Mouse (Mus musculus): ENCODE results near the gene Sbno2. TPM values are rescaled to one million over a fixed set of nuclear protein-coding genes. Genes with fewer than 3 reads are reported as not detected.
A peak's percentile ranks its signal among the peaks of the same experiment; 100 is the strongest.

The Sbno2 gene
- polyA plus RNA-seq, 1 experiment = 27.7 TPM

DNA sequence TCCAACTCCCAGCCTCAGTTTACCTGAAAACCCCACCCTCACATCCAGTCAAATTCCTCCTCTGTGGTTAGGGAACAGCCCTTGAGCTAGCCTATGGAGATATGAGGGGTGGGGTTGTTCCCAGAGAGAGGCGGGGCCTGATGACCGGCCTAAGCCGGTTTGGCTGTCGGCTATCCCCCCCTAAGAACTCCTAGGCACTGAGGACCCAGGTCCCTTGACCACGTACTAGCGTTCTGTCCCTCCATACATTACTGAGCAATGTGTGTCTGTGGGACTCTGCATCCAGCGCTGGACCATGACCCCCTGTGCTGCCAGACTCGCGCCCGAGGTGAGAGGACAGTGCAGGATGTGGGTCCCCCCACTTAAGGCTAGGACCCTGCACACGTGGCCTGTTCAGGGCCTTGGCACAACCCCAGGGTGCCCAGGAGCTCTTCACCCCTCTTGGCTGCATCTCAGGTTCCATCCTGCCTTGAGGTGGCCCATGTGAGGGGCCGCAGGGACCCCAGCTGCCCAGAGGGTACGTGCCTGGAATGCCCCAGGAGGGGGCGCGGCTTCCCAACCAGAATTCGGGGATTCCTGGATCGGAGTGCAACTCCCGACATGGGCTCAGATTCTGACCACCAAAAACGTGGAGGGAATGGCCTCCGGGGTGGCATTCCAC, 85.8 kb downstream of the Sbno2 start:
- Histone ChIP-seq H3K27me3 (replicated peaks; ENCODE audit: control insufficient read depth, insufficient read depth, low read length) (no peaks in the 10 kb centered on the region), H3K4me3 (ENCODE audit: insufficient read depth, low read depth, low read length) (no peak overlapping the region), H3K36me3 (ENCODE audit: control insufficient read depth, insufficient read depth, low read length) (no peaks in the 10 kb centered on the region), H3K4me1 (ENCODE audit: control insufficient read depth, insufficient read depth, low read length) (no peaks in the 10 kb centered on the region), H3K27ac (ENCODE audit: insufficient read depth, low read depth, low read length) (0 out of 2 replicates have a peak overlapping the region, but pooled peaks have one; percentile 4)
- DNase-seq = peak; percentile 25
- TF ChIP-seq CTCF (conservative IDR thresholded peaks at IDR 0.05; ENCODE audit: insufficient read depth, insufficient read length, low read depth, low read length) (no peak), POLR2A (IDR thresholded peaks at IDR 0.05; ENCODE audit: low read depth, low read length) (no peak)
- WGBS = 42% methylated on average over 20 of the region's 20 CpGs

DNA sequence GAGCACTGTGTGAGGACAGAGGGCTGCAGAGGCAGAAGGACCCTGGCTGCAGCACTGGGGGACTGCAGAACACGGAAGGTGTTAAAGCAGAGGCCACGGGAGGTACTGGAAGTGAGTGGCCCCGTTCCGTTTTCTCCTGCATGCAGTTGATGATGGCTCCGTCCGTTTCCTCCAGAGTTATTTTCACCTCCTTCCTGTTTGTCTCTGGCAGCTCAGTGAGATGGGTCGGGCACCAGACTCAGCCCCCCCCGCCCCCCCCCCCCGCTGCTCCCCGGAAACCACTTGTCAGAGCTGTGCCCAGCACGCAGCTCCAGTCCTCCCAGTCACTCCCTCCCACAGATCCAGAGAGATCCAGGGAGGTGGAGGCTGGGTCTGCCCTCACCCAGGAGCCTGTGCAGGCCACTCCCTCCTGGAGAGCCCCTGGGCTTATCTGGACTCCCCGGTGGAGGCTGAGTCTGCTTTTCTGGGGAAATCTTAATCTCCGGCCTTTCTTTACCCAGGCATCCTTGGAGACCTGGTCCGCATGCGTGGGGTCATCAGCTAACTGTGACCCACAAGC, 86.6 kb downstream of the Sbno2 start:
- peak overlapping the region; percentile 58 for H3K27ac ChIP-seq (ENCODE audit: insufficient read depth, low read depth, low read length)
- no peaks in the 10 kb centered on the region for H3K27me3 ChIP-seq (replicated peaks; ENCODE audit: control insufficient read depth, insufficient read depth, low read length)
- 14% methylated on average over 14 of the region's 15 CpGs for WGBS
- H3K36me3 ChIP-seq (ENCODE audit: control insufficient read depth, insufficient read depth, low read length) = no peaks in the 10 kb centered on the region
- DNase-seq = peak; percentile 65
- 0 out of 2 replicates have a peak, but pooled peaks have one; percentile 4 for TF ChIP-seq CTCF (conservative IDR thresholded peaks at IDR 0.05; ENCODE audit: insufficient read depth, insufficient read length, low read depth, low read length)
- TF ChIP-seq POLR2A (IDR thresholded peaks at IDR 0.05; ENCODE audit: low read depth, low read length) = no peak
- H3K4me3 ChIP-seq (ENCODE audit: insufficient read depth, low read depth, low read length) = no peak overlapping the region
- no peaks in the 10 kb centered on the region for H3K4me1 ChIP-seq (ENCODE audit: control insufficient read depth, insufficient read depth, low read length)

DNA sequence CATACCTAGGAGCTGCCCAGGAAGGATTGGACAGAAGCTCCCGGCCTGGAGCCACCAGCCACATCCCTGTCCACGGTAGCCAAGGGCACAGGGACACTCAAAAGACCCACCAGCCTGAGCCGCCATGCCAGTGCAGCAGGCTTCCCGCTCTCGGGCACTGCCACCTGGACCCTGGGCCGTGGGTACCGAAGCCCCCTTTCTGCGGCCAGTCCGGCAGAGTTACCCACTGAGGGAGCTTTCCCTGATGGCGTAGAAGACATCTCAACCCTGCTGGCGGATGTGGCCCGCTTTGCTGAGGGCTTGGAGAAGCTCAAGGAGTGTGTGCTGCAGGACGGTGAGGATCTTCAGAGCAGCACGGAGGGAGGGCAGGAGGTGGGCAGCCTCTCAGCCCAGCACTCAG, 87.6 kb downstream of the Sbno2 start:
- H3K27me3 ChIP-seq (replicated peaks; ENCODE audit: control insufficient read depth, insufficient read depth, low read length) = no peaks in the 10 kb centered on the region
- DNase-seq = no peak
- no peak overlapping the region for H3K27ac ChIP-seq (ENCODE audit: insufficient read depth, low read depth, low read length)
- WGBS = 83% methylated on average over 14 of the region's 14 CpGs
- TF ChIP-seq CTCF (conservative IDR thresholded peaks at IDR 0.05; ENCODE audit: insufficient read depth, insufficient read length, low read depth, low read length) (no peak), POLR2A (IDR thresholded peaks at IDR 0.05; ENCODE audit: low read depth, low read length) (no peak)
- H3K4me3 ChIP-seq (ENCODE audit: insufficient read depth, low read depth, low read length) = no peak overlapping the region
- no peaks in the 10 kb centered on the region for H3K36me3 ChIP-seq (ENCODE audit: control insufficient read depth, insufficient read depth, low read length)
- no peaks in the 10 kb centered on the region for H3K4me1 ChIP-seq (ENCODE audit: control insufficient read depth, insufficient read depth, low read length)

DNA sequence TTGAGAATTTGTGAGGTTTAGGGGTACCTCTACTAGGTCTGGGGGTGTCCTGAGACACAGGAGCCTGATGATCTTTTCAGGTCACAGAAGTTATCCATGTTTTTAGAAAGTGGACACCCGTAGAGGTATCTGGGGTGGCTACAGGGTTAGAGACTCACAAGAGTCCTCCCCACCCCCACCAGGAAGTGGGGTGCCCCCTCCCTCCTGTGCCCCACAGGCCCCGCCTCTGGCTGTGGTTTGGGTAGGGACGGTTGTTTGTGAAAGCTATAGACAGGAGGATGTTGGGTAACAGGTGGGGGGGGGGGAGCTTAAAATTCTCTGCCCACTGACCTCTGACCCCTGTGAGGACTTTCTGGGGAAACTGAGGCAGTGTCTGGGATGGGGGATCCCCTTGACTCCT, 88.0 kb downstream of the Sbno2 start:
- Histone ChIP-seq H3K4me1 (ENCODE audit: control insufficient read depth, insufficient read depth, low read length) (no peaks in the 10 kb centered on the region), H3K27me3 (replicated peaks; ENCODE audit: control insufficient read depth, insufficient read depth, low read length) (no peaks in the 10 kb centered on the region), H3K36me3 (ENCODE audit: control insufficient read depth, insufficient read depth, low read length) (no peaks in the 10 kb centered on the region), H3K27ac (ENCODE audit: insufficient read depth, low read depth, low read length) (no peak overlapping the region), H3K4me3 (ENCODE audit: insufficient read depth, low read depth, low read length) (no peak overlapping the region)
- 60% methylated on average over 3 of the region's 3 CpGs for WGBS
- DNase-seq = peak; percentile 48
- TF ChIP-seq CTCF (conservative IDR thresholded peaks at IDR 0.05; ENCODE audit: insufficient read depth, insufficient read length, low read depth, low read length) (no peak), POLR2A (IDR thresholded peaks at IDR 0.05; ENCODE audit: low read depth, low read length) (no peak)

DNA sequence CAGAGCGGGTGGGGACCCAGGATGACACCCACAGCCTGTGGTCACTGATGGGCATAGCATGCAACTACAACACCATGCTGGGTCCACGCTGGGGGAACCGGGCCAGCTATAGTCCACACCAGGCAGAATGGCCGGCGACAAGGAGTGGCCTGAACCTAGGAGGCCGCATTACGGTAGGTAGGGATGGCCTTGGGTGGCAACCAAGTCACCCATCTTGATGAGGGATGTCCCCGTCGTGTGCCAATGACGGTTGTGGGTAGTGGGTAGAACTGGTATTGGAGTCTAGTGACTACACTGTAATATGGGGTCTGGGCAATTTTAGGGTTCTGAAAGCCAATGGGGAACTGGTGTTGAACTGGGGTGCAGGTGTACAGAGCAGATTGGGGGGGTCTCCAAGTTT, 88.4 kb downstream of the Sbno2 start:
- H3K27ac ChIP-seq (ENCODE audit: insufficient read depth, low read depth, low read length) = no peak overlapping the region
- peak overlapping the region; percentile 24; the same call in 1 of the 2 replicates for H3K4me3 ChIP-seq (ENCODE audit: insufficient read depth, low read depth, low read length)
- H3K4me1 ChIP-seq (ENCODE audit: control insufficient read depth, insufficient read depth, low read length) = no peaks in the 10 kb centered on the region
- H3K36me3 ChIP-seq (ENCODE audit: control insufficient read depth, insufficient read depth, low read length) = no peaks in the 10 kb centered on the region
- no peaks in the 10 kb centered on the region for H3K27me3 ChIP-seq (replicated peaks; ENCODE audit: control insufficient read depth, insufficient read depth, low read length)
- TF ChIP-seq CTCF (conservative IDR thresholded peaks at IDR 0.05; ENCODE audit: insufficient read depth, insufficient read length, low read depth, low read length) = no peak
- no peak for TF ChIP-seq POLR2A (IDR thresholded peaks at IDR 0.05; ENCODE audit: low read depth, low read length)
- no peak for DNase-seq
- WGBS = 85% methylated on average over 10 of the region's 10 CpGs

DNA sequence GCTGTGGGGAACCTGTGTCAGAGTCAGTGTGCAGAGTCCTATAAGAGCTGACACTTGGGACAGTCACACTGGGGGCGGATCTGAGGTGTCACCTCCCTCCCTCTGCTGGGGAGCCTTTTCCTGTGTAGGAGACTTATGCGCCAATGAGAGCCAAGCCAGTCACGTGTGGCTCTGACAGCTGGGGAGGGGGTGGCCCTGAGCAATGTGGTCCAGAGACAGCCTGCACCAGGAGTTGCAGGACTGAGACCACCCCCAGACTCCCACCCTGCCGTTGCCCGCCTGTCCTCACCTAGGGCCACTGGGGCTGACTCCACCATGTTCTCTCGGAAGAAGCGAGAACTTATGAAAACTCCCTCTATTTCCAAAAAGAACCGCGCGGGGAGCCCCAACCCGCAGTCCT, 88.9 kb downstream of the Sbno2 start, which contains the start of gene Arhgap45:
Arhgap45 (plus strand) TSS at position 143 of the 400 bp plus-strand sequence.
- Histone ChIP-seq H3K27ac (ENCODE audit: insufficient read depth, low read depth, low read length) (no peak within 1 kb of the TSS), H3K4me3 (ENCODE audit: insufficient read depth, low read depth, low read length) (peak within 1 kb of the TSS; percentile 24; the same call in 1 of the 2 replicates), H3K4me1 (ENCODE audit: control insufficient read depth, insufficient read depth, low read length) (no peaks in the 10 kb centered on the region), H3K36me3 (ENCODE audit: control insufficient read depth, insufficient read depth, low read length) (no peaks in the 10 kb centered on the region), H3K27me3 (replicated peaks; ENCODE audit: control insufficient read depth, insufficient read depth, low read length) (no peaks in the 10 kb centered on the region)
- TF ChIP-seq CTCF (conservative IDR thresholded peaks at IDR 0.05; ENCODE audit: insufficient read depth, insufficient read length, low read depth, low read length) (no peak), POLR2A (IDR thresholded peaks at IDR 0.05; ENCODE audit: low read depth, low read length) (no peak)
- 67% methylated on average over 11 of the region's 11 CpGs for WGBS
- DNase-seq = peak; percentile 38

DNA sequence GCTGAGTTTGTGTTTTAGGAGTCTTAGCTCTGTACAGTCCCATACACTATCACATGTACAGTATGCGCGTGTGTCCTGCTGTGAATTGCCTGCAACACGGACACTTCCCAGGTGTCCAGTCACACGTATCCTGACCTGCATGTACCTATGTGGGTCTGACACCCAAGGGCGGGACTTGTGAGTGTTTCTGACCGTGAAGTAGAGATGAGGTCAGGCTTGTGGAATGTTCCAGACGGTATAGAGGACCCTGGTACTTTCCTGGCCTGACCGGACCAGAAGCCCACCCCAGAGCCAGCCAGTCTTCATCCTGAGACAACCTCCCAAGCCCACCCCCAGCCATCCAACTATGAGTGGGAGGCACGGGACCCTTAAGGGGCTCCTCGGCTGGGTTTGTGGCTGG, 89.8 kb downstream of the Sbno2 start:
- no peak for DNase-seq
- no peaks in the 10 kb centered on the region for H3K4me1 ChIP-seq (ENCODE audit: control insufficient read depth, insufficient read depth, low read length)
- WGBS = 79% methylated on average over 10 of the region's 10 CpGs
- no peaks in the 10 kb centered on the region for H3K27me3 ChIP-seq (replicated peaks; ENCODE audit: control insufficient read depth, insufficient read depth, low read length)
- no peak for TF ChIP-seq POLR2A (IDR thresholded peaks at IDR 0.05; ENCODE audit: low read depth, low read length)
- TF ChIP-seq CTCF (conservative IDR thresholded peaks at IDR 0.05; ENCODE audit: insufficient read depth, insufficient read length, low read depth, low read length) = no peak
- no peak overlapping the region for H3K4me3 ChIP-seq (ENCODE audit: insufficient read depth, low read depth, low read length)
- no peak overlapping the region for H3K27ac ChIP-seq (ENCODE audit: insufficient read depth, low read depth, low read length)
- no peaks in the 10 kb centered on the region for H3K36me3 ChIP-seq (ENCODE audit: control insufficient read depth, insufficient read depth, low read length)

All from kidney, adult 2 months (tissue).